Mouse (Mus musculus): ENCODE data around the gene Tbc1d22a. TPM values are rescaled to one million over a fixed set of nuclear protein-coding genes. Genes with fewer than 3 reads are reported as not detected.

Gene Tbc1d22a
- total RNA-seq, 2 experiments from 2014 or later: 31.8 to 33.4 TPM

DNA sequence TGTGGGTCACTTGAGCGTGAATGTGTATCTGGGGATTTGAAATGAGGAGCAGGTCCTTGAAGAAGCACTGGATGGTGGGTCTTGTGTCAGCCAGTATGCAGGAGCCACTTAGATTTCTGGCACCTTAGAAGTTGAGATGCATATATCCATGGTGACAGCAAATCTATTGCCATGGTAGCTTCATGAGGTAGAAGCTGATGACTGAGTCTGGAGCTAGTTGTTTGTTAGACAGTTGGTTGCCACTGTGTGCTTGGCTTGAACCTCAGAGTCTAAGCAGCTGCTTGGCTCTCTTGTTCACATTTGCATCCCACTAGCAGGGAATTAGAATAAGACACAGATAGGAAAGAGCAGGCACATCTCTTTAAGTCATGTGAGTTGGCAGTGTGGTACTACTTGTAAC lies 89.6 kb downstream of the Tbc1d22a start:
- intact Hi-C loops (cut with DNase I): no loop called here
- no peak for DNase-seq (ENCODE audit: low spot score in 2 of 2)

- DNase-seq (ENCODE audit: low spot score in 2 of 2): no peak
- intact Hi-C loops (cut with DNase I): no loop called here
These were observed 90.6 kb downstream of the Tbc1d22a start for GRCm38 (mm10) chr15:86304861-86305260.

GRCm38 (mm10) chr15:86305290-86305689 lies 91.0 kb downstream of the Tbc1d22a start:
- intact Hi-C loops (cut with DNase I): no loop called here

GRCm38 (mm10) chr15:86309213-86309829 lies 95.1 kb downstream of the Tbc1d22a start:
- peak; percentile 70 to 72 for DNase-seq (ENCODE audit: low spot score in 2 of 2)
- intact Hi-C loops (cut with DNase I): no loop called here

More at GRCm38 (mm10) chr15:86305290-86305689, 91.0 kb downstream of the Tbc1d22a start:
- DNase-seq (ENCODE audit: low spot score in 2 of 2): no peak

GRCm38 (mm10) chr15:86320803-86321510 lies 106.7 kb downstream of the Tbc1d22a start:
- no peak for DNase-seq (ENCODE audit: low spot score in 2 of 2)
- intact Hi-C loops (cut with DNase I): no loop called here

DNA sequence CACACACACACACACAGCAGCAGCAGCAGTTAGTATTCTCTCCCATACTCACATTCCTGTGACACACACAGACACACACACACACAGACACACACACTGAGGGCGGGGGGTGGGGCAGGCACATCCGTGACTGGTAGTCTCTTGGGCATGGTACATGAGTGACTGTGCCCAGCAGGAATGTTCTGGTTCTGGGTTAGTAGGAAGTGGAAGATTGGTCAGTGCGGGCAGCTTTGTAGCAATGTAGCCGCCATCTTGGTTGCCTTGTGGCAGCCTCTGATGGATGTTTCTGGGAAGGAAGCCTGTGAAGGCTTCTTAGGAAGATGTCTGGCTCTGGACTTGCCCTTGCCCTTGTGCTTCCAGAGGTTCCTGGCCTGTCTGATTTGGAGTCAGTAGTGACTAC lies 112.1 kb downstream of the Tbc1d22a start:
- intact Hi-C loops (cut with DNase I): no loop called here
- no peak for DNase-seq (ENCODE audit: low spot score in 2 of 2)

DNA sequence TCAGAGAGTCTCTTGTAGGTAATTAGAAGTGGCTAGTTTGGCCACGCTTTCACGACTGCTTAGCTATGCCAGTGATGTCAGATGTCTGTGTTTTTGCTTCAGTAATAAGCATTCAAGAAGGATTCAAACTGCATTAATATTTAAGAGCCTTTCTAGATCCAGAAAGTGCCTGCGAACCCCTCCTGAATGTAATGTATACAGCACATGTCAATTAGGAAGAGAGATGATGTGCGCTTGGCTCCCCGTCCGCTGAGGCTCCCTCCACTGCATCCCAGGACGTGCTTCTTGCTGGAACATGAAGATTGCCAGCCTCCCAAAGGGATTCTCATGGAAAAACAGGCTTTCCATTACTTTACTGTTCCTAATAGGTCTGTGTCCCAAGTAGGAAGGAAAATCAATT lies 115.7 kb downstream of the Tbc1d22a start:
- no peak for DNase-seq (ENCODE audit: low spot score in 2 of 2)
- intact Hi-C loops (cut with DNase I): no loop called here

DNA sequence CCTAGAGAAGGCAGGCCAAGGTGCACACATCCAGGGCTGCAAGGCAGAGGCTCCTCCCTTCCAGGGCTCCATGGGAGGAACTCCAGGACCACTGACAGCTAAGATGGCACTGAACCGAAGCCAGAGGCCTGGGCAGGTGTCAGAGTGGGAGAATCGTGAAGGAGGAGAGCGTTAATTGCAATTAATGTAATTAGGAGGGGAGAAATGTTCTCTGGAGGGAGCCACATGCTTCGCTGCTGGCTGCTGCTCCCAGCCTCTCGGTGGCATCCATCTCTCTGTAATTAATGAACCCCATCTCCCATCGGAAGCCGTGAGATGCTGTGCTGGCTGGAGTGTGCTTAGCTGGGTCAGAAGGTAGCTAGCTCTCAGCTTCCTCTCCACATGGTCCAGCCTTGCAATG lies 116.2 kb downstream of the Tbc1d22a start:
- intact Hi-C loops (cut with DNase I): no loop called here

DNA sequence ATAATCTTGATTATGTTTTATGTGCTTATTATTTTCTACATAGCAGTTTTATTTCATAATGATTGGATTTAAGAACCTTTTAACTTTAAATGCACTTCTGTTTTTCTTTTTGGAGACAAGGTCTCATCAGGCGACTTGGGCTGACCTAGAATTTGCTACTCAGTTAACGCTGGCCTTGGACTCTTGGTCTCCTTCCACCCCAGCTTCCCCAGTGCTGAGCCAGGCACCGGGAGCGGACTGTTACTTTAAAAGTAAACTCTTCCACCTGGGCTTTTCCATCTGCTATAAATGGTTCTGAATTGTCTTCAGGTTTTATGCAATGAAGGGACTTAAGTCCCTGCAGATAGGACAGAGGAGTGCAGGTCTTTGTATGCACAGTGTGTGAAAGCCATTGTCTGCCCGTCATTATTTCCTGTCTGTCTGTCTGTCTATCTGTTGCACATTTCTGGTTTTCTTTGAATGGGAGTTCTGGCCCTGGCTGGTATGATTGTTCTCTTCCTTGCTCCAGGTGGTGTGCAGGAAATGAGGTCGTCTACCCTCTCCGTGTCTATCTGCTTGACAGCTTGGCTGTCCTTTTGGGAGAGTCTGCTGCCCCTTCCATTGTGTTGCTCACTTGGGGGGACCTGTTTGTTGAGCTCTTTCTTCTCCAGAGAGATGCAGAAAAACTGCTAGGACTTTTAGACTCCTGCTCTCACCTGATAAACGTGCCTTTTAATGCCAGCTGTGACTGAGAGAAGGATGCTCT lies 117.4 kb downstream of the Tbc1d22a start:
- DNase-seq (ENCODE audit: low spot score in 2 of 2): no peak
- intact Hi-C loops (cut with DNase I): no loop called here

More for the DNA sequence above, 116.2 kb downstream of the Tbc1d22a start:
- DNase-seq (ENCODE audit: low spot score in 2 of 2): no peak

DNA sequence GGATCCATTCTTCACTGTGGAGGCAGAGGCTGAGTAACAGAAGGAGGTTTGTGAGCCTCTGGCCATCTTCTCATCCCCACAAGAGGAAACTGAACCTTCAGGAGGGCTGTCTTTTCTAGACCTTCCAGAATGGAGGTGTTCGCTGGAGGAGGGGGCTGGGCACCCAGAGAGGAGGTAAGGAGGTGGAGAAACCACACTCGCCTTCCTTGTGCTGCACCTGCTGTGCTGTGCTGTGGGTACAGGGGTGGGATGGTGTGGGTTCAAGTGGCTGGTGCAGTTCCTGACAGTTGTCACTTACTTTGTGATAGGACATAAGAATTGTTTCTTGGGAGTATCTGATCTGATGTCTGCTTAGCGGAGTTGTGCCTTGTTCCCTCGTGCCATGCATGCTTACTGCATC lies 118.9 kb downstream of the Tbc1d22a start:
- intact Hi-C loops (cut with DNase I): no loop called here
- no peak for DNase-seq (ENCODE audit: low spot score in 2 of 2)

GRCm38 (mm10) chr15:86333606-86334005 lies 119.3 kb downstream of the Tbc1d22a start:
- intact Hi-C loops (cut with DNase I): no loop called here

GRCm38 (mm10) chr15:86334276-86334675 lies 120.0 kb downstream of the Tbc1d22a start:
- DNase-seq (ENCODE audit: low spot score in 2 of 2): no peak
- intact Hi-C loops (cut with DNase I): no loop called here

More at GRCm38 (mm10) chr15:86333606-86334005, 119.3 kb downstream of the Tbc1d22a start:
- no peak for DNase-seq (ENCODE audit: low spot score in 2 of 2)

DNA sequence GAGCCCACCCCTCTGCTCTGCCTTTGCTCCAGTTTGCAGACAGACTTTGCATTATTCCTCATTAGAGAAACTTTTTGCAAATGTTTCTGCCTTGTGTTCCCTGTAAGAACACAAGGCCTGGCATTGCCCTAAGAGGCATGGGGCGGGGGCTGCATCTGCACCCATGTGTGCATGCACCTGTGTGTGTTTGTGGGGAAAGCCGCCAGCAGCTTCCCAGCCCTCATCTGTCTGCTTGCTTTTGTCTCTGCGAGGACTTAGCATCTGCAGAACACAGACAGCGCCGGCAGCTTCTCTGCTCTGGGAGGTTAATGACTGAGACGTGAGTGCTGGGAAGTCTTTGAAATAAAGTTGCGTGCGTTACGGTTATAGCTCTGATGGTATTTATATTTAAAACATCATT lies 120.5 kb downstream of the Tbc1d22a start:
- DNase-seq (ENCODE audit: low spot score in 2 of 2): no peak
- intact Hi-C loops (cut with DNase I): no loop called here

DNA sequence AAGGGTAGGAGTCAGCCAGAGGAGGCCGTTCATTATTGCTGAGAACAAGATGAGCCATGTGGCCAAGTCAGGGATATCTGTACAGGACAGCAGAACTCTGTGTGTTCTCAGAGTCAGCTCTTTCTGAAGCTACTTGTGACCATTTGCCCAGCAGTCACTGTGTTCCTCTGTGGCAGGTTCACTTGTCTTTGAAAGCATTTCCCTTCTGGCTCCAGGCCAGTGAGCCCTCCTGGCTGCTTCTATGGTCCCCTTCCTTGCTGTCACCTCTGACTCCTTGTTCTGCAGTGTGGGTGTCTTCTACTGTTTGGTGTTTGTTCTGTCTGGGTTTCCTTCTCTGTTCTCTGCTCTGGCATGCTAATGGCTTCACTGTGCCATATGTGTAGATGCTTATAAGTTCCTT lies 121.5 kb downstream of the Tbc1d22a start:
- DNase-seq (ENCODE audit: low spot score in 2 of 2): no peak
- intact Hi-C loops (cut with DNase I): no loop called here

DNA sequence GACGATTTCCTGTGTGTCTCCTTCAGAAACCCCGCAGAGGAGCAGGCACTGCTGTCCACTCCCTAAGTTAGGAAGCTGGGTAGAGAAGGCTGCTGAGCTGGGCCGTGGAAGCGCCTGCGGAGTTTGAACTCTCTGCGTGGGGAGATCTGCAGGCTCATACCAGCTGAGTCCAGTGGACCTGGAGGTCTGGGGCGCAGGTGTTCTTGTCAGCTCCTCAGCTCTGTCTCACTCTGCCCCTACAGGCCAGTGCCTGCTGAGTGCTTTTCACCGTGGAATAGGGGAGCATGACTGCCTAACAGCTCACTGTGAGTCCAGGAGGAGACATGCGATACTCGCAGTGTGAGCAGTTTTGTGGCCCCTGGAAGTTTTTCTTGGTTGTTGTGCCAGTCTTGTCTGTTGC lies 123.5 kb downstream of the Tbc1d22a start:
- intact Hi-C loops (cut with DNase I): no loop called here
- DNase-seq (ENCODE audit: low spot score in 2 of 2): no peak

- intact Hi-C loops (cut with DNase I): no loop called here
These were observed 125.5 kb downstream of the Tbc1d22a start for GRCm38 (mm10) chr15:86339736-86340135.

DNA sequence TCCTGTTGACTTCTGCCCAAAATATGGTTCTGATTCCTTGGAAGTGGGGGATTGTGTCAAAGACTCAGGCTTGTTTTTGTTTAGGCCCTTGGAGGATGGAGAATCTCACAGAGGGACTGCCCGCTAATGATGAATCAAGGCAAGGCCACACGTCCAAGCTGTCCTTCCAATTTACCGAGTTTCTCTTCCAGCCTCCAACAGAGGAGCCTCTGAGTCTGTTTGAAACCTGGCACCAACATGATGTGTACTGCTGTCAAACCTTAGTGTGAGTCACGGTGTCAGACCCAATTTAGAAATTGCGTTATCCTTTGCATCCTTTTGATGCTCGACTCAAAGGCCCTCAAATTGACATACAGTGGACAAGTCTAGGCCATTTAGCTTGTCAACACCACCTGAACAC lies 126.5 kb downstream of the Tbc1d22a start:
- intact Hi-C loops (cut with DNase I): no loop called here
- DNase-seq (ENCODE audit: low spot score in 2 of 2): no peak

More at GRCm38 (mm10) chr15:86339736-86340135, 125.5 kb downstream of the Tbc1d22a start:
- DNase-seq (ENCODE audit: low spot score in 2 of 2): no peak

- DNase-seq (ENCODE audit: low spot score in 2 of 2): no peak
- intact Hi-C loops (cut with DNase I): no loop called here
These were observed 128.5 kb downstream of the Tbc1d22a start for GRCm38 (mm10) chr15:86342637-86343375.

DNA sequence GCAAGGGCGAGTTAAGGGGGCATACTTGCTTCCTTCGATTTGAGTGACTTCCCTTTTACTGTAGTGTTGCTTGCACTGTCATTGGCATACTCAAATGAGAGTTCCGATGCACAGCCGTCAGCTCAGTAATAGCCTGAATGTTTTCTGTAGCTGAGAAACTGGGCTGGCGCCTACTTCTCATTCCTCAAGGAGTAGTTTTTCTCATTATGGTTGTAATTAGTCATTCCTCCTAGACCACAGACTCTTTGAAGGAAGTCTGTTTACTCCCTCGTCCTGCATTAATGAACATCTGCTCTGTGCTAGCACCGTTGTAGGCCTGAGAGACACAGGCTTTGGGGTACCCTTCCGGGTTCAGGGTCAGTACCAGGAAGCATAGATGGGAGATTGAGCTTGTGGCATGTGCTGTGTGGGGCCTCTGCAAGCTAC lies 130.7 kb downstream of the Tbc1d22a start:
- peak in 1 of 2 experiments; percentile 28 for DNase-seq (ENCODE audit: low spot score in 2 of 2)
- intact Hi-C loops (cut with DNase I): loop anchor here (5.0 kb wide), 1 partner anchor 68 kb away; no protein-coding TSS in a partner anchor

DNA sequence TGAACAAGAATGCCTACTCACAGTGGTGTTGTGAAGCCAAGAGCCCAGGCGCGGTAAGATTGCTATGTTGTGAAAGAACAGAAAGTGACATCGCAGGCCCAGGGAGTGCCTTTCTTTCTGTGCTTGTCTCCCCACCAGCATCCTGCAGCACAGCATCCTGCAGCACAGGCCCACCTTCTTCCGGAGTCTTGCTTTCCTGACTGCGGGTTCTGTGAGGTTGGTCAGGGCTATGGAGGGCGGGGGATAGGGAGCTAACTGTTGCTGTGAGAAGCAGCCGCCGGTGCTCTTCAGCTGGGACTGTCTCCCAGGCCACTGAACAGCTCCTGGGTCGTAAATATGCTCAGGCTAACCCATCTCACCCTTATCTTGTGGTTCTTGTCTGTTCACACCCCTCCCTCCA lies 131.6 kb downstream of the Tbc1d22a start:
- no peak for DNase-seq (ENCODE audit: low spot score in 2 of 2)
- intact Hi-C loops (cut with DNase I): loop anchor here (5.0 kb wide), 1 partner anchor 69 kb away; no protein-coding TSS in a partner anchor
